Mouse (Mus musculus) layer of hippocampus, adult 9-11 months (tissue): ENCODE data around the gene Grk2.
"Not testable (repeated sequence)": the region's sequence is repeated elsewhere in the genome, so short reads cannot be mapped to it uniquely, and the experiment has no call there.

ENCODE experiments used
- DNase-seq: peaks from one replicate; pipeline ENCODE4 v3.0.0; 2022

Grk2 gene

GRCm38 (mm10) chr19:4268566-4269361 lies 37.3 kb downstream of the Grk2 start, which contains the start of gene Ssh3:
TSS of gene Ssh3 (minus strand) at chr19:4269180.
- peak; percentile 82 for DNase-seq

- DNase-seq = no peak
Measured at GRCm38 (mm10) chr19:4265956-4266355, 40.1 kb downstream of the Grk2 start.

GRCm38 (mm10) chr19:4264171-4264780 lies 41.7 kb downstream of the Grk2 start:
- no peak for DNase-seq

GRCm38 (mm10) chr19:4263702-4264101 lies 42.3 kb downstream of the Grk2 start:
- no peak for DNase-seq

- no peak for DNase-seq
Measured at GRCm38 (mm10) chr19:4262756-4263155, 43.3 kb downstream of the Grk2 start.

- no peak for DNase-seq
Measured at GRCm38 (mm10) chr19:4261038-4261698, 44.9 kb downstream of the Grk2 start.

GRCm38 (mm10) chr19:4257897-4258252 lies 48.1 kb downstream of the Grk2 start:
- no peak for DNase-seq

GRCm38 (mm10) chr19:4257216-4257896 lies 48.7 kb downstream of the Grk2 start:
- peak; percentile 93 for DNase-seq

GRCm38 (mm10) chr19:4255583-4256162 lies 50.3 kb downstream of the Grk2 start:
- DNase-seq = no peak

GRCm38 (mm10) chr19:4254230-4254629 lies 51.8 kb downstream of the Grk2 start:
- DNase-seq = no peak

GRCm38 (mm10) chr19:4248683-4249082 lies 57.3 kb downstream of the Grk2 start:
- DNase-seq = not testable (repeated sequence)

- no peak for DNase-seq
Measured at GRCm38 (mm10) chr19:4247010-4247409, 59.0 kb downstream of the Grk2 start.

- DNase-seq = no peak
Measured at GRCm38 (mm10) chr19:4244775-4245174, 61.2 kb downstream of the Grk2 start.

- DNase-seq = no peak
Measured at GRCm38 (mm10) chr19:4242416-4242815, 63.6 kb downstream of the Grk2 start.

GRCm38 (mm10) chr19:4240247-4240668 lies 65.8 kb downstream of the Grk2 start:
- DNase-seq = no peak
